Mouse (Mus musculus) lung, postnatal 0 days (tissue): ENCODE data around the gene Pou1f1. TPM values are rescaled to one million over a fixed set of nuclear protein-coding genes. Genes with fewer than 3 reads are reported as not detected.

Source experiments
- ATAC-seq: fragments of 200-750 bp; cut with Nextera tagmentation; 2 replicates; pipeline ENCODE4 v1.8.0; 2017; ENCODE audit warnings: moderate library complexity
- DNase-seq: peaks from one replicate; pipeline ENCODE4 v3.0.0-alpha.2; 2016; ENCODE audit warnings: low spot score
- H3K27ac ChIP-seq: fragments of 300-500 bp; sonication (generic); 2 replicates; pipeline ENCODE4 v1.5.1; 2014; ENCODE audit warnings: antibody characterized with exemption, mild to moderate bottlenecking, low read length, mixed read lengths
- H3K27me3 ChIP-seq: fragments of 300-500 bp; sonication (generic); replicated peaks from 2 replicates; pipeline ENCODE4 v1.6.1; 2014; ENCODE audit warnings: low read length, mixed read lengths; ENCODE audit not compliant: insufficient read depth
- H3K36me3 ChIP-seq: fragments of 300-500 bp; sonication (generic); 2 replicates; pipeline ENCODE4 v1.6.1; 2014; ENCODE audit warnings: low read length, mixed read lengths; ENCODE audit not compliant: insufficient read depth
- H3K4me1 ChIP-seq: fragments of 300-500 bp; sonication (generic); 2 replicates; pipeline ENCODE4 v1.6.1; 2014; ENCODE audit warnings: antibody characterized with exemption, low read depth, low read length, mixed read lengths; ENCODE audit not compliant: insufficient read depth
- H3K4me2 ChIP-seq: fragments of 300-500 bp; sonication (generic); replicated peaks from 2 replicates; pipeline ENCODE4 v1.6.1; 2014; ENCODE audit warnings: low read depth, mild to moderate bottlenecking, low read length, moderate library complexity, mixed read lengths
- H3K4me3 ChIP-seq: fragments of 300-500 bp; sonication (generic); 2 replicates; pipeline ENCODE4 v1.5.1; 2014; ENCODE audit warnings: low read depth, low read length
- H3K9ac ChIP-seq: fragments of 300-500 bp; sonication (generic); replicated peaks from 2 replicates; pipeline ENCODE4 v1.6.1; 2014; ENCODE audit warnings: low read depth, mild to moderate bottlenecking
- H3K9me3 ChIP-seq: fragments of 300-500 bp; sonication (generic); 2 replicates; pipeline ENCODE4 v1.6.1; 2016; ENCODE audit warnings: low read length, mixed read lengths
- CTCF ChIP-seq: IDR thresholded peaks from 2 replicates; pipeline ENCODE4 v1.5.1; 2016; ENCODE audit warnings: antibody characterized with exemption, mild to moderate bottlenecking
- EP300 ChIP-seq: IDR thresholded peaks from 2 replicates; pipeline ENCODE4 v1.6.1; 2016; ENCODE audit warnings: antibody characterized with exemption, mild to moderate bottlenecking, control low read depth
- WGBS: fragments of 180-500 bp; shearing (Covaris S2); extraction: QIAGEN DNeasy Blood & Tissue Kit; methylation state at CpG from one replicate; pipeline ENCODE4 v1.1.7; 2014; 5-methylcytosine and 5-hydroxymethylcytosine counted together
- polyA plus RNA-seq: library from polyadenylated mRNA; unstranded; fragments of >200 nt; fragmentation: Nextera tagmentation; extraction: Ambion mirVana; gene quantifications from 2 replicates; pipeline ENCODE4 v1.2.1, GENCODE M21; 2015

Gene Pou1f1
- polyA plus RNA-seq, result not detected in 2 replicates

- Histone ChIP-seq H3K27ac (no peak within 1 kb of the TSS), H3K9me3 (no peaks in the 10 kb centered on the region), H3K36me3 (no peaks in the 10 kb centered on the region), H3K4me2 (no peak within 1 kb of the TSS), H3K9ac (no peak within 1 kb of the TSS), H3K27me3 (no peaks in the 10 kb centered on the region), H3K4me3 (no peak within 1 kb of the TSS), H3K4me1 (no peaks in the 10 kb centered on the region)
- ATAC-seq (no peak), DNase-seq (no peak)
- TF ChIP-seq EP300 (no peak), CTCF (no peak)
- 62% methylated on average over 6 of the region's 6 CpGs for WGBS
These were observed at the start of gene Pou1f1 for GRCm38 (mm10) chr16:65520211-65520610. Pou1f1 (plus strand) TSS chr16:65520511.

- DNase-seq (no peak), ATAC-seq (no peak)
- no peak overlapping the region for H3K4me3 ChIP-seq
- no peak for TF ChIP-seq CTCF
- TF ChIP-seq EP300, result no peak
- no peaks in the 10 kb centered on the region for H3K36me3 ChIP-seq
- no peaks in the 10 kb centered on the region for H3K4me1 ChIP-seq
- H3K27me3 ChIP-seq, result no peaks in the 10 kb centered on the region
- no peak overlapping the region for H3K9ac ChIP-seq
- H3K9me3 ChIP-seq, result no peaks in the 10 kb centered on the region
- no peak overlapping the region for H3K27ac ChIP-seq
- 66% methylated on average over 4 of the region's 4 CpGs for WGBS
- no peak overlapping the region for H3K4me2 ChIP-seq
These were observed 49.7 kb upstream of the Pou1f1 start for GRCm38 (mm10) chr16:65470650-65471049.

- H3K4me1 ChIP-seq, result no peaks in the 10 kb centered on the region
- no peaks in the 10 kb centered on the region for H3K27me3 ChIP-seq
- 14% methylated on average over 5 of the region's 5 CpGs for WGBS
- H3K36me3 ChIP-seq, result no peaks in the 10 kb centered on the region
- H3K4me3 ChIP-seq, result no peak overlapping the region
- no peak overlapping the region for H3K27ac ChIP-seq
- H3K9me3 ChIP-seq, result no peaks in the 10 kb centered on the region
- no peak overlapping the region for H3K4me2 ChIP-seq
- TF ChIP-seq CTCF (peak; percentile 84), EP300 (no peak)
- no peak for ATAC-seq
- DNase-seq, result peak; percentile 54
- no peak overlapping the region for H3K9ac ChIP-seq
These were observed 47.8 kb upstream of the Pou1f1 start for GRCm38 (mm10) chr16:65472472-65473001.

- 78% methylated on average over 6 of the region's 6 CpGs for WGBS
- H3K27me3 ChIP-seq, result no peaks in the 10 kb centered on the region
These were observed 34.6 kb upstream of the Pou1f1 start for GRCm38 (mm10) chr16:65485726-65486125.

GRCm38 (mm10) chr16:65496030-65496429, 24.3 kb upstream of the Pou1f1 start:
- no peaks in the 10 kb centered on the region for H3K27me3 ChIP-seq
- no peaks in the 10 kb centered on the region for H3K9me3 ChIP-seq
- no peak overlapping the region for H3K9ac ChIP-seq
- ATAC-seq (no peak), DNase-seq (no peak)
- TF ChIP-seq CTCF (no peak), EP300 (no peak)
- H3K4me2 ChIP-seq, result no peak overlapping the region
- WGBS, result 54% methylated on average over 5 of the region's 5 CpGs
- H3K4me3 ChIP-seq, result no peak overlapping the region
- H3K36me3 ChIP-seq, result no peaks in the 10 kb centered on the region
- no peaks in the 10 kb centered on the region for H3K4me1 ChIP-seq
- no peak overlapping the region for H3K27ac ChIP-seq

More at GRCm38 (mm10) chr16:65485726-65486125, 34.6 kb upstream of the Pou1f1 start:
- Histone ChIP-seq H3K4me3 (no peak overlapping the region), H3K27ac (no peak overlapping the region), H3K4me1 (no peaks in the 10 kb centered on the region), H3K9ac (no peak overlapping the region), H3K4me2 (no peak overlapping the region), H3K9me3 (no peaks in the 10 kb centered on the region), H3K36me3 (no peaks in the 10 kb centered on the region)
- ATAC-seq (no peak), DNase-seq (no peak)
- TF ChIP-seq EP300 (no peak), CTCF (no peak)

- Histone ChIP-seq H3K4me1 (no peaks in the 10 kb centered on the region), H3K36me3 (no peaks in the 10 kb centered on the region), H3K9me3 (no peaks in the 10 kb centered on the region), H3K9ac (no peak overlapping the region), H3K4me3 (no peak overlapping the region), H3K27me3 (no peaks in the 10 kb centered on the region), H3K27ac (no peak overlapping the region), H3K4me2 (no peak overlapping the region)
- peak; percentile 56 for DNase-seq
- TF ChIP-seq EP300 (no peak), CTCF (peak; percentile 72)
- 33% methylated on average over 2 of the region's 2 CpGs for WGBS
- ATAC-seq, result no peak
These were observed 23.3 kb upstream of the Pou1f1 start for GRCm38 (mm10) chr16:65497049-65497448.

- no peak overlapping the region for H3K4me3 ChIP-seq
- WGBS, result 68% methylated on average over 7 of the region's 7 CpGs
- H3K4me1 ChIP-seq, result no peaks in the 10 kb centered on the region
- no peaks in the 10 kb centered on the region for H3K27me3 ChIP-seq
- no peak overlapping the region for H3K4me2 ChIP-seq
- DNase-seq (no peak), ATAC-seq (no peak)
- H3K9me3 ChIP-seq, result no peaks in the 10 kb centered on the region
- no peak overlapping the region for H3K27ac ChIP-seq
- no peak for TF ChIP-seq EP300
- TF ChIP-seq CTCF, result no peak
- H3K36me3 ChIP-seq, result no peaks in the 10 kb centered on the region
- no peak overlapping the region for H3K9ac ChIP-seq
These were observed 6.1 kb upstream of the Pou1f1 start for GRCm38 (mm10) chr16:65514223-65514622.
